In genomic region chr5:146692976-146693361, GRCm38 (mm10) we compare ENCODE assay signal across 14 mouse cellular contexts.
DNase-seq lines count a peak whose midpoint lies in the region; ATAC-seq and TF ChIP-seq lines count a peak whose summit lies in the region.
"Had no signal": no experiment of that assay in that cellular context is flagged by ENCODE, and none has a peak within 500 bp of the region (broad histone marks: within the 10 kb centered on the region; RNA-seq: fewer than 3 reads in every experiment).

No protein-coding gene starts in this region.

- no peak for TF ChIP-seq CTCF in kidney, postnatal 0 days (IDR thresholded peaks at IDR 0.05; ENCODE audit: low read depth)

- ATAC-seq in embryonic facial prominence, embryonic 13.5 days (ENCODE audit: insufficient number of reproducible peaks, insufficient read depth, low FRiP score, low TSS enrichment, low read depth), result no peak
- no peak for ATAC-seq in kidney, postnatal 0 days (replicated peaks; ENCODE audit: low FRiP score, low read depth)
- ATAC-seq in granulocyte monocyte progenitor cell, adult 5-6 weeks (replicated peaks; ENCODE audit: poor library complexity, severe bottlenecking), result peak; percentile 72
- peak; percentile 57 for ATAC-seq in megakaryocyte, adult 5-6 weeks (ENCODE audit: poor library complexity, severe bottlenecking)

- no peak for DNase-seq in embryonic facial prominence, embryonic 10.5 days (ENCODE audit: low spot score)
- DNase-seq in kidney, postnatal 0 days (ENCODE audit: low spot score), result no peak
- DNase-seq in kidney, postnatal 14 days, result no peak
- no peak for DNase-seq in testis, postnatal 14 days (ENCODE audit: low spot score)
- DNase-seq in adrenal gland, postnatal 36 days, result no peak
- DNase-seq: adrenal gland, postnatal 10 days; cerebellum, adult 9-10 months; spleen, adult 18-20 months had no signal

- H3K4me3 ChIP-seq in embryonic facial prominence, embryonic 13.5 days, result no peak overlapping the region
- H3K4me3 ChIP-seq in embryonic facial prominence, embryonic 10.5 days, result no peak overlapping the region
- no peak overlapping the region for H3K4me3 ChIP-seq in kidney, postnatal 0 days (replicated peaks; ENCODE audit: low read depth, low read length)
- H3K4me3 ChIP-seq: embryonic facial prominence, embryonic 15.5 days; hindbrain, embryonic 15.5 days; limb, embryonic 15.5 days had no signal

- H3K9me3 ChIP-seq in embryonic facial prominence, embryonic 13.5 days, result no peaks in the 10 kb centered on the region
- H3K9me3 ChIP-seq in embryonic facial prominence, embryonic 10.5 days, result no peaks in the 10 kb centered on the region
- H3K9me3 ChIP-seq in kidney, postnatal 0 days (replicated peaks; ENCODE audit: low read length), result no peaks in the 10 kb centered on the region
- H3K9me3 ChIP-seq: embryonic facial prominence, embryonic 15.5 days; hindbrain, embryonic 15.5 days; limb, embryonic 15.5 days had no signal

- H3K4me2 ChIP-seq in embryonic facial prominence, embryonic 13.5 days, result no peak overlapping the region
- no peak overlapping the region for H3K4me2 ChIP-seq in kidney, postnatal 0 days (ENCODE audit: low read length)
- H3K4me2 ChIP-seq: embryonic facial prominence, embryonic 15.5 days; hindbrain, embryonic 15.5 days; limb, embryonic 15.5 days had no signal

- WGBS in embryonic facial prominence, embryonic 13.5 days, result 76% methylated on average over 5 of the region's 5 CpGs
- WGBS in embryonic facial prominence, embryonic 10.5 days, result 84% methylated on average over 5 of the region's 5 CpGs
- 66% methylated on average over 5 of the region's 5 CpGs for WGBS in kidney, postnatal 0 days

- peaks cover 7% of the 10 kb centered on the region for H3K4me1 ChIP-seq in embryonic facial prominence, embryonic 13.5 days
- peaks cover 11% of the 10 kb centered on the region for H3K4me1 ChIP-seq in embryonic facial prominence, embryonic 10.5 days
- peaks cover 11% of the 10 kb centered on the region; the same call in 1 of the 2 replicates for H3K4me1 ChIP-seq in kidney, postnatal 0 days (replicated peaks; ENCODE audit: insufficient read depth, low read length)

- H3K27me3 ChIP-seq in embryonic facial prominence, embryonic 13.5 days, result no peaks in the 10 kb centered on the region
- H3K27me3 ChIP-seq in embryonic facial prominence, embryonic 10.5 days (replicated peaks; ENCODE audit: low read depth, poor library complexity, severe bottlenecking), result no peaks in the 10 kb centered on the region
- no peaks in the 10 kb centered on the region for H3K27me3 ChIP-seq in kidney, postnatal 0 days (ENCODE audit: insufficient read depth, low read length)
- H3K27me3 ChIP-seq: embryonic facial prominence, embryonic 15.5 days; hindbrain, embryonic 15.5 days had no signal

- H3K36me3 ChIP-seq in embryonic facial prominence, embryonic 13.5 days, result no peaks in the 10 kb centered on the region
- no peaks in the 10 kb centered on the region for H3K36me3 ChIP-seq in embryonic facial prominence, embryonic 10.5 days (replicated peaks)
- H3K36me3 ChIP-seq in kidney, postnatal 0 days (ENCODE audit: insufficient read depth, low read length), result no peaks in the 10 kb centered on the region
- H3K36me3 ChIP-seq: embryonic facial prominence, embryonic 15.5 days; hindbrain, embryonic 15.5 days; limb, embryonic 15.5 days had no signal

- H3K27ac ChIP-seq in embryonic facial prominence, embryonic 13.5 days, result no peak overlapping the region
- H3K27ac ChIP-seq in embryonic facial prominence, embryonic 10.5 days (replicated peaks), result no peak overlapping the region
- peak overlapping the region; percentile 75 for H3K27ac ChIP-seq in kidney, postnatal 0 days
- H3K27ac ChIP-seq: embryonic facial prominence, embryonic 15.5 days; hindbrain, embryonic 15.5 days; limb, embryonic 15.5 days had no signal

- H3K9ac ChIP-seq in embryonic facial prominence, embryonic 13.5 days, result 0 out of 2 replicates have a peak overlapping the region, but pooled peaks have one; percentile 11
- H3K9ac ChIP-seq in kidney, postnatal 0 days (ENCODE audit: low read depth, low read length), result no peak overlapping the region
- H3K9ac ChIP-seq: embryonic facial prominence, embryonic 15.5 days; hindbrain, embryonic 15.5 days; limb, embryonic 15.5 days had no signal

Comparison
In these comparisons a context has a peak if more than half of its experiments do, and no peak if none do; other contexts are left out.
1. ATAC-seq: peak in granulocyte monocyte progenitor cell, adult 5-6 weeks (single experiment) and megakaryocyte, adult 5-6 weeks (single experiment); none in embryonic facial prominence, embryonic 13.5 days (single experiment) and kidney, postnatal 0 days (single experiment).